Mouse (Mus musculus) lung, postnatal 0 days (tissue): ENCODE measurements around the gene AC124108.1.

Source experiments
- CTCF ChIP-seq: IDR thresholded peaks from 2 replicates; pipeline ENCODE4 v1.5.1; 2016; ENCODE audit warnings: antibody characterized with exemption, mild to moderate bottlenecking
- EP300 ChIP-seq: IDR thresholded peaks from 2 replicates; pipeline ENCODE4 v1.6.1; 2016; ENCODE audit warnings: antibody characterized with exemption, mild to moderate bottlenecking, control low read depth

DNA sequence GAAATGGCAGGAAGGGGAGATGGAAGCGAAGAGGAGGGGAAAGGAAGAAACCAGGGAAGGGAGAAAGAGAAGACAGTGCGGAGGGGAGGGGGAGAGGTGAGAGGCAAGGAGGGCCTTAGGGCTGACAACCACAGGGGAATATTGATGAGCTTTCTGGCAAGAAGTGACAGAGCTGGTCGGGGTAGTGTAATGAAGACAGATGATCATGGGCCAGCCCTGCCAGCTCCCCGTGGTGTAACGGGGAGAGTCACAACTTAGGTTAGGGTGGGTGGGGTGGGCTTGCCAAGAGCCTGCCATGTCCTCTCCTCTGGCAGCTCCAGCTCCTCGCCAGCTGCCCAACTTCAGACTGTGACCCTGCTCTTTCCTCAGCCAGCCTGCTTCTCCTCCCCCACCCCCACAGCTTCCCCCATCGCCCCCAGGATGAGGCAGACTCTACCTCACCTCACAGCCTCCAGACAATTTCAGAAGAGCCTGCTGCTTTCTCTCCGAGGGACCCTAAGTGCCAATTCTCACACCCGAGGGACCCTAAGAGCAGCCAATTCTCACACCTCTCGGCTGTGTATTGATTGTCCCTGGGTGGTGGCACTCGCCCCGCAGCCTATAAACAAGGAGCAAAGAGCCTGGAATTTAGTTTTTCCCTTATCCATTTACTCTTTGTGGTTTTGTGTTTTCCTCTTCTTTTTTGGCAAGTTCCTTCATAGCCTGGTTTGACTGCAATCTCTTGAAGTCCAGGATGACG is 26.3 kb upstream of the AC124108.1 start:
- TF ChIP-seq CTCF (no peak), EP300 (no peak)
